Mouse (Mus musculus) spleen, postnatal 36 days (tissue): ENCODE data around the gene Cracr2b.
"Not testable (repeated sequence)": the region's sequence is repeated elsewhere in the genome, so short reads cannot be mapped to it uniquely, and the experiment has no call there.

Source experiments
- DNase-seq, 2 experiments: peaks; one replicate each; pipeline ENCODE4 v3.0.0; 2022; ENCODE audit warnings: low spot score in 2 of 2, mixed read lengths in 1 of 2

Gene Cracr2b

DNA sequence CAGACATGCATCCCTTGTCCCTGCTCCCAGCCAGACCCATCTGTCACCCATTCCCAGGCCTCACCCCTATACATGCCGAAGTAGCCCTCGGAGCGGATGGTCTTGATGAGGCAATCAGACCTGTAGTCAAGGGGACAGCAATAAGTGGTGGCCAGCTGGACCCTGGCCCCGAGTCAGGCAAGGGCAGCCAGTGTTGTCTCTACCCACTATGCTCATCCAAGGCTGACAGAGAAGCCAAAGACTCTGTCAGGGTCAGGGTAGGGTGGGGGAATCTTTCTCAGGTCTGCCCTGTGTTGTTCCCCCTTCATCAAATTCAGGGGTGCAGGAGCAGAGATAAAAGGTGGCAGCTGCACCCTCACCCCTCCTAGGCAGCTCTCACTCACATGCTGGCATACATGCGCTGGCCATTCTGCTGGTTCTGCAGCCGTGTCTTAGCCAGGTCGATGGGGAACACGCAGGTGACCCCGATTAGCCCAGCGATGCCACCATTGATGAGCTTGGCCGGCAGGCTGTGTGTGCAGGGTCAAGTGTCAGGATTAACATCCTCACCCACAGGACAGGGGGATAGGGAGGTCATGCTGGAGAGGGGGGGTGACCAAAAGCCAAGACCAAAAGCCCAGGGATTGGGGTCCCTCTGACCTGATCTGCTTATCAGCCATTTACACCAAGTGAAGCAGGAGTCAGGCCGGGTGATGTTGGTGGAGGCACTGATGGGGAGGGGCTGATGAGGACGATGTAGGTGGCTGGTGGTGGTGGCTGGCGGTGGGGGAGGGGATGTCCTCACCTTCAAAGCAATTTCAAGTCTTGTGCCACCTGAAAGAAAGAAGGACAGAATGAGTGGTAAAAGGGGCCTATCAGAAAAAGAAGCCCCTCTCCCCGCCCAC, 27.1 kb upstream of the Cracr2b start:
- no peak for DNase-seq

DNA sequence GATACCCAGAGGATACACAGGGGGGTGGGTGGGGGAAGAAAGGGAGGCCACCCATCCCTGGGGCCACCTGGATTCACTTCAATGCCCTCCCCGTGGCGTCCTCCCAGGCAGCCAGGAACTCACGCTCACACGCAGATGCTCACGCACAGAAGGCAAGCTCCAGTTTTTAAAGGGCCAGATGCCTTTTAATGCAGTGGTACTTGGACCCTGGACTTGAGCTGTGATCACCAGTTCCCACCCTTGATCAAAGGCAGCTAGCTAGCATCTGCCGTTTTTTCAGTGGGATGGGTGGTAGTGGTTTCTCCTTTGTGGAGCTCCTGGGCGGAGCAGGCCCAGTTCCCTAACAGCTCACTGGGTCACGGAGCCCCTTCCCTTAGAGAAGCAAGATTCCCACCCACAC, 26.4 kb upstream of the Cracr2b start:
- no peak for DNase-seq

DNA sequence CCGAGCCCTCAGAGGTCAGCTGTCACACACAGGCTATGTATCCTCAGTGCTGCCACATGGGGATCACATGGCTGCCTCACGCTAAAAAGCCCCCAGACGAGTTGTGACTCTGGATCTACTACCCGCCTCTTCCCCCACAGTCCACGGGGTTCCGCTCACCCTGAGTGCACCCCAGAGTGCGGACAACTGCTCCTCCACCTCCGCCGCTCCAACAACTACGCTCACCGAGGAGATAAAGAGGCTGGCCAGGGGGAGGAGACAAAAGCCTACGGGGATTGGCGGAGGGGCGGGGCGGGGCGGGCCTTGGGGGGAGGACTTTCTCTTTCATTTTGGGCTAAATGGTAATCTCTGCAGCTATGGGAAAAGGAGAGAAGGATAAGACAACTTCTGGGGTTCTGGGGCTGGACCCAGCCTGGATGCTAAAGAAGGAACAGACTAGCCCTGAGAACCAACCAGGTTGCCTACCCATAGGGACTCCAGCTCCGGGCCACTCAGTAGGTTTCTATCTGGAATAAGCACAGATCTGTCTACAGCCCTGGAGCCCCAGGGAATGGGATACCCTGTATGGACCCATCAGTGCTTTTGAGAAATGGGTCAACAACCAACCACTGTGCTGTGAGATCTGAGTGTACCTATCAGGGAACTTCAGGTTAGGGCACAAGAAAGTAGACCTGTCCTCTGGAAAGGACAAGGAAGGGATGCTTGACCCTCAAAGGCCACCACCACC, 25.6 kb upstream of the Cracr2b start:
- peak; percentile 60 to 75 for DNase-seq

DNA sequence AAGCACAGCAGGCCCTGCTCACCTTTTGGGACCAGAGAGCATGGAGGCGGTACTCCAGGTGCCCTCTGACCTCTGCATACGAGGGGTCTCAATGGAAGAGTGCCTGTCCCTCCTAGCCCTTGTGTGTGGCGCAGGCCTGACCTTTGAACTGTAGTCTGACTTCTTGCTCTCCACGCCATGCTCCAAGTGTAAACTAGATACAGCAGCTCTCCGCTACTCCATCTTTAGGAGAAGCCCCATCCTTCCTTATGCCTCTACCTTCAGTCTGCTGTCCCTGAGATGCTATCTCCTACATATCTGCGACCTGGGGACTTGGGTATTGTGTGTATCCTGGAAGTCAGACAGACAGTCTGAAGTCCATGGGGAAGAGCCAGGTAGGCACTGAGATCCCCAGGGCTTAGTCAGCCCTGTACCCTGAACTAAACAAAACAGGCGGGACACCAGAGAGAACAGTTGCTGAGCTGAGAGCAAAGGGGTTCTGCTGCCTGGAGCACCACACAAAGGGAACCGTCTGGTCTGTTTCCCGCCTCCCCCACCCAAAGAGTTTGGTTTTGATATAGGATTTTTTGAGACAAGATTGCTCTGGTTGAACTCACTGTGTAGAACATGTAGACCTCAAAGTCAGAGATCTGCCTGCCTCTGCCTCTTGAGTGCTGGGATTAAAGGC, 24.9 kb upstream of the Cracr2b start:
- no peak for DNase-seq

DNA sequence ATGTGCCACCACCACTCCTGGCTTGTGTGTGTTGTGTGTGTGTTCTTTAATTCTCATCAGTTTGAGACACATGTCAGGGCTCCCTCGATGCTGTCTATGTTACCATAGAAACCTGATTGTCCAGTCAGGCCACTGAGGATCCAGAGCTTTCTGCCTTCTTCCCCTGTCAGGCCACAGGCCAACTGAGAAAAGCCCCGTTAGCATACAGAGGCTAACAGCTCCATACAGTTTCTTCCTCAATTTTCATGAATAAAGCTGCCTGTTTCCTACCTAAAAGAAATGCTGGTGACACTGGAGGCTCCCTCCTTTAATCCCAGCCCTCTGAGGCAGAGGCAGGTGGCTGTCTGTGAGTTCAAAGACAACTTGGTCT, 24.4 kb upstream of the Cracr2b start:
- no peak for DNase-seq

DNA sequence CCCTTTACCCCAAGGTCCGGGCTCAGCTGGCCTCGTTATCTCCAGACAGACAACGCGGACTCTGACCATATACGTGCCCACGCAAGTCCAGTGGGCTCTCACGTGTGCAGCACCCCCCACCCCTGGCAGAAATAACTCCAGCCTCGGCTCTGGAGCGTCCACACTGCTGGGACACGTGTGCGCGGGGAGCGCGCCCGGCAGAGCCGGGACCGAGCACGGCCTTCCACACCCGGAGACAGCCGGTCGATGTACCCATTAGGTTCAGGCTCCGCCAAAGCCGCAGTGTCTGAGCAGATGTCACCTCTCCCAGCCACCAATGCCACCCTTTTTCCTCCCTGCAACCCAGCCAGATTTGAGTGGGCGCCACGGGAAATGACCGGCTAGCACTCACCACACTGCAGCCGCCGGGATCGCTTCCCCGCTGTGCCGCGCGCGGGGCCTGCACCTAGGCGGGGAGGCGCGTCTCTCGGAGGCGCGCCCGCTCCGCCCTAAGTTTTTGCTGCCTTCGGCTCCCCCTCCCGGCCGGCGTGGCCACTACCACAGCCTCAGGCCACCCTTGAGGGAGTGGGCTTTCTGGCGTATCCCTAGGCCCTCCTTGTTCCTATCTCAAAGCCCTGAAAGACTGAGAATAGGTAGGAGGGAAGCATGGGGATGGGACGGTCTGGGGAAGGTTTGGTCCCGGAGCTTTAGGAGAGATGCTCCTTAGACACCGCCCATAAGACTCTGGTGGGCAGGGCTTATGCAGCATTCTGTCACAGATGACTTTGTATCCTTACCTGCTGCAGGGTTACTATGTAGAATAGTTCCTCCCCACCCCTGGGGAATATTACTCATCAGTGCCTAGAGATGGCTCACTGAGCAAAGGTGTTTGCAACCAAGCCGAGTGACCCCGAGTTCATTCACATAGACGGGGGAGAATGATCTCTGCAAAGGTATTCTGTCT, 23.4 kb upstream of the Cracr2b start, which contains the start of gene Slc25a22:
TSS of gene Slc25a22 (minus strand) at position 715 of the 943 bp plus-strand sequence.
- DNase-seq: peak; percentile 81

DNA sequence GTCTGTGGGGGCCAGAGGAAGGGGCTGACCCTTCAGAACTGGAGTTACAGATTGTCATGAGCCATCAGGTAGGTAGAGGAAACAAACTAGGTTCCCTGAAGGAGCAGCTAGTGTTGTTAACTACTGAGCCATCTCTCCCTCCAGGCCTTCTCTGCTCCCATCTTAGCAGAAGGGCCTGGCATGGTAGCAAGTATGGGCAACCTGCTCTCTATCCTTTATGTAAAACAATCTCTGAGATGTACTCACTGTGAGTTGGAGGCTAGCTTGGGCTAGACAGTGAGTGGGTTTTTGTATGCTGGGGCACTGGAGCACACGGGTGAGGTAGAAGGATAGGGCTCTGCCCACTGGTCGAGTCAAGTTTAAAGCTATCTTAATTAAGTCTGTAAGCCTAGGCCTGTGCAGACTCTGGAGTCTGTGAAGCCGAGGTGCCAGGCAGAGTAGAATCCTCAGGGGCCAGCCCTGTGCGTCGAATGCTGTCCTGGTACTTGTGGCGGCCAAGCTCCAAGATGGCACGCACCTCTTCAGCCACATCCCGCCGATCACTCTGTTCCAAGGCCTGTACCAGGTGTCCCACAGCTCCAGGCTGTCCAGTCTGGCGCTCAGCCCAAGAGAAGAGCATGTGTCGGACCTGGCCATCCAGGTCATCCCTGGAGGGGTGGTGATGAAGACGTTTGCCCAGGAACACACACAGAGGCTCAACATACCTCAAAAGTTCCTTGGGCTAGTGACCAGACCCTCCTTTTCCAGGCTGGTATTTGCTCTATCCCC, 22.5 kb upstream of the Cracr2b start:
- no peak for DNase-seq

DNA sequence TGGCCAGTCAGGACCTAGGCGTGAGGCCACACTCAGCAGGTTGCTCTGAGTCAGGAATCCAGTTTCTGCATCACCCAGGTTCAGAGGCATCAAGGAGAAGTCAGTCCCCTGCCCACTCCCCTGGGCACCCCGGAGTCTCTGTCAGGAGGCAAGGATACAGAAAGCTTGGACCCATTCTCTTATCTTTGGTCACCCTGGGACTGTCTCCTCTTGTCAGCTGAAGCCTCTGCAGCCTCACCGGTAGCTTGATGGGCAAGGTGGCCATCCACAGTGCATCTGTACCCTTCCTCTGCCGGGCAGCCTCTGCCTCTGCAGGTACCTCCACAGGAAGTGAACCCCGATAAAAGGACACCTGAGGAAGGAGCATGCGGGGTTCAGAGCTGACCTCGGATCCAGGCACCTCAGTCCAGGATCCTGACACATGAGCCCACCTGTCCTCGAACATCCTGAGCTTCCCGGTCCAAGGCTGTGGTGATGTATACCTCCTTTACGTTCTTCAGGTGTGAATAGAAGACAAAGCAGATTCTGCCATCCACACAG, 21.7 kb upstream of the Cracr2b start:
- DNase-seq: no peak

DNA sequence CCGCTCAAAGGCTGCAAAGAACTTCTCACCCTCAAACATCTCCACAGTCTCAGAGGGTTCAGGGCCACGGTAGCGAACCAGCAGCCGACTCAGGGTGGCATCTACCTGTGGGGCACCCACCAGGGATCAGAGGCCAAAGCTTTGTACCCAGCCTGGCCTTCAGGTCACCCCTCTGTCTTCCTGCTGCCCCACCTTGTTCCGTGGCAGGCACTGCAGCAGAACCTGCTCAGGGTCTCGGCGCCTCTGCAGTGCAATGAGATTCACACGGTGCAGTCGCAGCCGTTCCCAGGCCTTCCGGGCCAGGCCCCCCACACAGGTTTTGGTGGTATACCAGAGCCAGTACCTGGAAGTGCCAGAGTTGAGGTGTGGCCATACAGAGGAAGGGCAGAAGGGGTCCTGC, 21.1 kb upstream of the Cracr2b start:
- DNase-seq: no peak

DNA sequence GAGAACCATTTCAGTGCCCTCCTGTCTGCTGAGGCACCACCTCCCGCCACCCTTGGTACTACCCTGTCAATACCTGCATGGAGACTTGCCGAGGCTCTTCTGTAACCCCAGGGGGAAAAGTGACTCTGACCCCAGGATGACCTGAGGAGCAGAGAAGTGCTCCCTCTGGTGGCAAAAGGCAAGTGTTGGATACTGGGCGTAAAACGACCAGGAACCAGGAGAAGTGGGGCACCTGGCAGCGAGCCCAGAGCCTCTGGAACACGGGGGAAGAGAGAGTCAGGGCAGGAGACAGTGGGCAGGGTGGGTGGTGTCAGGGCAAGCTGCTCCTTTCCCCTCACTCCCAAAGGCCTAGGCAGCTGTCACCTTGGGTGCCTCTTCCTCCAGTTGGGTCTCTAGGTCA, 20.3 kb upstream of the Cracr2b start:
- DNase-seq: no peak

DNA sequence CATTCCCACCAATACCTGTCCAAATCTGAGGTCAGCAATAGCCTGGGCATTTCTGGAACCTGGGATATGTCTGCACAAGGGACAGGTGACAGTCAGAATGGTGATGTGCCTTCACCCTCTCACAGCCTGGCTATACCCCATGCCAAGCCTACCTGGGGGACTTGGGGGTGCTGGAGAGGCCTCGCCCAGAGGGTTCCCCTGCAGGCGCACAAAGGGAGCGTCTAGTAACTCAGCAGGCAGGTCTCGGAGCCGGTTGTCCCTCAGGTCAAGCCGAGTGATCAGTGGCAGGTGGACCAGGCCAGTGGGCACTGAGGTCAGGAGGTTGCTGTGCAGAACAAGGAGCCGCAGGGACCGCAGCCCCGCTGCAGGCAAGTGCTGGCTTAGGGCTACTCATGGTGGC, 19.4 kb upstream of the Cracr2b start:
- no peak for DNase-seq

DNA sequence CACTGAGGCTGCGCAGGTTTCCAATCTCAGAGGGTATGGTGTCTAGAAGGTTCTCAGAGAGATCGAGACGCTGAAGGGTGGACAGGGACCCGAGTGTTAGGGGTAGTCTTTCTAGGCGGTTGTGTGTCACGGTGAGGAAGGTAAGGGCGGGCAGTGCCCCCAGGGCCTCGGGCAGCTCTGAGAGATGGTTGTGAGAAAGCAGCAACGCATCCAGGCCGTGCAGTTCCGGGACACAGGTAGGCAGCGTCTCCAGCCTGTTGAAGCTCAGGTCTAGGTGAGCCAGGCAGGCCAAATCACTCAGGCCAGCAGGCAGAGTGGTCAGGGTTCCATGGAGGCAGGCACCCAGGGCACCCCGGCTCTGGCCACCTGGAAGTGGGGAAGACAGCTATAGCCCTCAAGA, 18.7 kb upstream of the Cracr2b start:
- no peak for DNase-seq

DNA sequence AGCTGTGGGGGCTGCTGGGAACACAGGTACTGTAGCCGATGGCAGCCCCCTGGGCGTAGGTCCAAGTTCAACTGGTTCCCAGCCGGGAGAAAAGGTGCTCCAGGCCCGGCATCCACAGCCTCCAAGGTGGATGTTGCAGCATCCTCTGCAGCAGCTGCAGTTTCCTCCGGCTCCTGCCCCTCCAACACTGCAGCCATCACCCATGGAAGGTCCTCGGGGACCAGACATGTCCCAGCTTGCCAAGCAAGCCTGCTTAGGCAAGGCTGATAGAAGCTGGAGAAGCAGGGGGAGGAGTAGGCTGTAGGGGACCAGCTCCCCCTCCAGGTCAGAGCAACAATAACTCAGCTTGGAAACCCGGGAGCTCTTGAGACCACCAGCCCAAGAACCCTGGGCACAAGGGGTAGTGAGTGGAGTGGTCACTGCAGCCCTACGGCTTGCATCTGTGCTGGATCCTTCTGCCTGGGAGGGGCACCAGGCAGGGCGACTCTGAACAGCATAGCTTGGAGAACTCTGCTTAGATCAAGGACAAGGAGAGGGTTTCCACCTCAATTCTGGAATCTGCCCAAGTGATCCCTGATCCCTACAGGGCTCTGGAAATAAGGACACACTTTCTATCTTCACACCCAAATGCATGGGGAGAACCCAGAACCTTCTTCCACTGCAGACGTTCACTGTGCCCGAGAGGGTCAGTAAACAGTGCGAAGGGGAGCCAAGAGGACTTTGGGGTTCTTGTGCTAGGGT, 17.6 kb upstream of the Cracr2b start:
- DNase-seq: no peak

DNA sequence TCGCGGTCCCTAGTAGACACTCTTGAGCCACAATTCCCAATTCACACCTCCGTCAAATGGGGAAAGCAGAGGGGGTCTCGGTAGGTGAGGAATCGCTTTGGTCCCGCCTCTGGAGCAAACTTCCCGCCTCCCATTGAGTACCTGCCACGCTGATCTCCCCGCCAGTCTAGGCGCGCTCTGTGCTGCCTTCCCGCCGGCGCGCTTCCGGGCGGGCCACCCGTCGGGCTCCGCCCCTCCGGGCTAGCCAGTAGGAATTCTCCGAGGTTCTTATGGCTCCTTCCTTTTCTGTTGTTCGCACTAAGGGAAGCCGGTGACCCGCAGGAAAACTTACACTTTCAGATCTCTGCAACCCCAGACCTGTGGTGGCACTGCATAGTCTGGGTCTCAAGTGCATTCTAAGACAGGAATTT, 17.1 kb upstream of the Cracr2b start, which contains the start of gene Pidd1:
TSS of gene Pidd1 (minus strand) at position 198 of the 410 bp plus-strand sequence.
- peak; percentile 58 to 70 for DNase-seq

DNA sequence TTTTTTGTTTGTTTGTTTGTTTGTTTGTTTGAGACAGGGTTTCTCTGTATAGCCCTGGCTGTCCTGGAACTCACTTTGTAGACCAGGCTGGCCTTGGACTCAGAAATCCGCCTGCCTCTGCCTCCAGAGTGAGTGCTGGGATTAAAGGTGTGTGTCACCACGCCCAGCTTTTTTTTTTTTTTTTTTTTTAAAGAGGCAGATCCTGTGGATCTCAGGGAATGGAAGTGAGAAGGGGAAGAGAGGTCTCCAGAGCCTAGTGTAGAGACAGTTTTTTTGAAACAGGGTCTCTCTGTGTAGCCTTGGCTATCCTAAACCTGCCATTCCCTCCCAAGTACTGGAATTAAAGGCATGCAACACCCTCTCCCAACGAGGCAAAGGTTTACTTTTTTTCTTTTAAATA, 14.5 kb upstream of the Cracr2b start:
- DNase-seq: not testable (repeated sequence)

DNA sequence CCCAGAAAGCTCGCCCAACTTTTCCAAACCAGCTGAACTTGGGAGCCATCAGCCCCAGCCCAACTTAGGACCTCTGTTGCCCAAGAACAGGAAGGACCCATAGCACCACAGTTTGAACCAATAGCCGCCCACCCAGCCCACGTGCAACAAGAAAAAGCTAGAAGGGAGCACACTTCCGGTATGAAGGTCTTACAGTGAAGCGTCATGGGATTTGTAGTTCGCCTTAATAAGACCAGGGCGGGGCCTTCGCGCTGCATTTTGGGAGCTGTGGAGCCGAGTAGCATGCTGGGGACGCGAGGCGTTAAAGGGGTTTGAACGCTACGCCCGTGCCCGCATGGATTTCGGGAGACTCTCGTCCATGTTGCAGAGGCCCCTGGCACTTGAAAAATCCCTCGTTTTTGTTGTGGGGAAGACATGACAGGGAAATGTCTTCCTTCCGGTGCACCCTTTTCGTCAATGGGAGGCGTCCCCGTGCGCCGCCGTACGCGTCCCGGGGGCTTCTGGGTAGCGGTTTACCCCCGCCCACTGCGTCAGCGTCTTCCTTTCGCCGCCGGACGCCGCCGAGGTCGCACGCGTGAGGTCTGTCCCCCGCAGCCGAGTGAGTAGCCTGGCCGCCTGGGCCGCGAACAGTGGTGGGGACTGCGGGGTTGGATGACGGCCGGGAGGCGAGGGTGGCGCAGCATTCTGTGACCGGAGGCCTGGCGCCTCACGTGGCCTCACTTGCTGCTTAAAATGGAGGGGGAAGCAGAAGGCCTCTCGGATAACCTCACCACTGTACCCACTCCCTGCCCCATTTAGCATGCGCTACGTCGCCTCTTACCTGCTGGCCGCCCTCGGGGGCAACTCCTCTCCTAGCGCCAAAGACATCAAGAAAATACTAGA, 13.5 kb upstream of the Cracr2b start, which contains the start of gene Rplp2:
TSS of gene Rplp2 (plus strand) at position 261 of the 882 bp plus-strand sequence.
- peak; percentile 93 to 94 for DNase-seq

DNA sequence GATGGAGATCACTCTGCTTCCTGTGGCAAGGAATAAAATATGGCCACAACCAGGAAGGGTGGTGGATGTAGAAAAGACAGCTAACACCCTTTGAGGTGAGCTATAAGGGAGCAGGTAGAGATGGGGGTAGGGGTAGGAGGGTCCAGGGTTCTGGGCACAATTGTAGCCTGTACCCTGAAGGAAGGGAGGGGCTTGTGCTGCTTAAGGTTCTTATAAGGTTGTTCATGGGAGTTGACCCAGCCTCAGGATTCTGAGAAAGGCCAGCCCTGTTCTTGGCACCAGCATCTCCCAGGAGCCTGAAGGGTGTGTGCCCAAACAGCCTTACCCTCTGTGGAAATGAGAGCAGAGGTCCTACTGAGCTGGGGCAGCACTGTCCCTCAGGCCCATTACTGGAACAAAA, 9.0 kb upstream of the Cracr2b start:
- no peak for DNase-seq

DNA sequence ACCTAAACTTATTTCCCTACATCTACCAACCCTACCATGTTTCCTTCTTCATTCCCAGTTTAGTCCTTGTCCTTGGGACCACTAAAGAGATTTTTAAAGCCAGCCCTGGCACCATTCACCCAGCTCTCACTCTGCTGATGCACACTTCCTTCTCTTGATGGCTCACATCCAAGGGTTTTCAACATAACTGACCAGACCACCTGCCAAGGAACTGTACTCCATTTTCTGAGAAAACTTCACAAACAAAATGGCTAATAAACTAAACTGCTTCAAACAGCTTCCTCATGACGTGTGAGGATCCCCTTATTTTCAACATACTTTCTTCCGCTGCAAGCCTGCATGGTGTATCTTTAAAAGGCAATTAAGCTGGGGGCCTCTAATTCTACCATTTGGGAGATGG, 7.3 kb upstream of the Cracr2b start:
- DNase-seq: no peak
